Mouse (Mus musculus): ENCODE data around the gene Insl5.

The Insl5 gene

DNA sequence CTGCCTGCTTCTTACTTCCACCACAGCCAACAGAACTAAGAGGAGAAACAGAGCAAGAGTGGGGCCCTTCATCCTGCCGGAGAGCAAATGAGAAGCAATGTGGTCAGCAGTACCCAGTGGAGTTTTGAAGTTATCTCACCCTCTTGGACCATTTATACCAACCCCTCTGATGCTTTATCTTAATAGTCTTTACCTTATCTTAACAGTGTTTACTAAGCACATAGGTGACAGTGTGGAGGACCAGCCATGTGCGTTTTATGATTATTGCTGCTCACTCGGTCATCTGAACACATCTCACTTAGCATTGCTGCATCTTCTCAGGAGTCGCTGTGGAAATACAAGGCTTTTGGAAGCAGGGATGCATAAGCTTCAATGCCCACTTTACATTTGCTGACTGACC is at the start of gene Insl5:
Gene Insl5 (minus strand): TSS at position 222 of the 400 bp plus-strand sequence.
- no peak for TF ChIP-seq GATA4 (IDR thresholded peaks at IDR 0.05; ENCODE audit: insufficient replicate concordance, low read length)

GRCm38 (mm10) chr4:103070631-103071030 is 44.0 kb upstream of the Insl5 start:
- no peak for TF ChIP-seq GATA4 (IDR thresholded peaks at IDR 0.05; ENCODE audit: insufficient replicate concordance, low read length)

DNA sequence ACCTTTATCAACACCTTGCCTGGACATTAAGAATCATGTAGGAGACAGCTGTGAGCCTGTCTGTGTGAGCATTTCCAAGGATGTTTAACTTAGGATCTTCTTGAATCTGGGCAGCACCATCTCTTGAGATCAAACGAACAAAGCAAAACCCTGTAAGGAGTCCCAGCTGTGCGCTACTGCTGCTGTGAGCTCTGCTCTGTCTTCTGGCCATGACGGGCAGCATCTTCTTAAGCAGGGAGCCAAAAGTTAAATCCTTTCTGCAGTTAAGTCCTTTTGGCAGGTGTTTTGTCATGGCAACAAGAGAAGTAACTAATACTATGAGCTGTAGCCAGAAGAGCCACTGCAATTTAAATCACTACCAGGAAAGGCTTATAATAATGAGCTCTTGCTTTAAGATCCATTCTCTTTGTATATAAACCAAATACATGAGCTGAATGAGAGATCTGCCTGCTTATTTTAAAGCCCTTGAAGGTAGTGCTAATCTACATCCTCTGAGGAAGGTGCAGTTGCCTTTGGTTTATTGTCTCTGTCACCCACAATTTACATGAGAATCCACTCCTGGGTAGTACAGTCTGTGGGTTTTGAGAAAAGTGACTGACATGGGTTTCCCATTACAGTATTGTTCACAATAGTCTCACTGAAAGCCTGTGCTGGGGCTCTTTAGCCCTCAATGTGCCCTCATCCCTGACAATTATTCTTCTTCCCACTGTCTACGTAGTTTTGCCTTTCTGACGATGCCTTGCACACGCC is 41.4 kb upstream of the Insl5 start:
- no peak for TF ChIP-seq GATA4 (IDR thresholded peaks at IDR 0.05; ENCODE audit: insufficient replicate concordance, low read length)

GRCm38 (mm10) chr4:103064976-103065375 is 38.3 kb upstream of the Insl5 start:
- no peak for TF ChIP-seq GATA4 (IDR thresholded peaks at IDR 0.05; ENCODE audit: insufficient replicate concordance, low read length)

DNA sequence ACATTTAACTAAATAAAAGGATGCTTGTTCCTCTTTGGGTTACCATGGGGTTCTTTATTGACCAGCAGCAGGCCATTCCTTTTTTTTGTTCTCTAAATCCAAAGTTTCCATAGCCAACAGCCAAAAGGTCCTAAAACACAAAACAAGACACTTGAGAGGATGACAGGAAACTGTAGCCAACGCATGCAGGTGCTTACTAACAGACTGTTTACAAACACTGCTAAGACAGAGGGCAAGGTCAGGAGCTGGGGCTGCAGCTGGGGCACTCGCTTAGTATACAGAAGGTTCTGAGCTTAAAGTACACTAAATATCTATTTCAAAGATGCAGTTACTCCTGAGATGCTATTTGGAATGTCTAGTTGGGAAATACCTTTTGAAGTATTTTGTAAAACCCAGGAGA is 37.8 kb upstream of the Insl5 start:
- TF ChIP-seq GATA4 (IDR thresholded peaks at IDR 0.05; ENCODE audit: insufficient replicate concordance, low read length), result no peak

- no peak for TF ChIP-seq GATA4 (IDR thresholded peaks at IDR 0.05; ENCODE audit: insufficient replicate concordance, low read length)
These were observed 30.3 kb upstream of the Insl5 start for GRCm38 (mm10) chr4:103056909-103057308.

DNA sequence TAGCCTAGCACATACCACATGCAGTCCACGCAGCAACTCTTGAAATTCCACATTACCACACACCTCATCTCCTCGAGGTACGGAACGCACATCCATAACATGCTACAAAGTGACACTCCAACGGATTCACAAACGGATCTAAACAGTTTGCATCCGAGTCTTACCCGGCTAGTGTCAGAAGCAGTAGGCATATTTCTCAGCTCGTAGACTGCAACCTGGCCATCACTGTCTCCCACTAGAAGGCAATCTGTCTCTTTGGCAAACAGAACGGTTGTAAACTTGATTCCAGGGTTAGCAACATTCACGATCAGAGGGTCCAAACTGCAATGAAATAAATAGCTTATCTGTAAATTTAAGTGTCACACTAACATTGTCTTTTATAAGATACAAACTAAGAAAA is 21.4 kb upstream of the Insl5 start:
- TF ChIP-seq GATA4 (IDR thresholded peaks at IDR 0.05; ENCODE audit: insufficient replicate concordance, low read length), result no peak

DNA sequence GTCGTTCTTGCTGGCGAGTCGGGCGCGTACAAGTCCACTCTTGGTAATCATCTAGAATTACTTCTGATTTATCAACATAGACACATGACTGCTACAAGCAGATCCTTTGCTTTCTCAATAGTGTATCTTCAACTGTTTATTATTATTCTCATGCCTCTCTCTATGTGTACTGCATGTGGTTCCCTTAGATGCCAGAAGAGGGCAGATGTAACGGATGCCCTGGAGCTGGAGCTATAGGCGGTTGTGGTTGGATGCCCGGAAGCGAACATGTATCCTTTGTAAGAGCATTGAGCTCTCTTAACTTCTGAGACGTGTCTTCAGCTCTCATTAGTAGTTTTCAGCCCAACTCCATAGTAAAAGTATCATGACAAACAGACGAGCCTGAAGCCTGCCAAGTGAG is 16.4 kb upstream of the Insl5 start:
- no peak for TF ChIP-seq GATA4 (IDR thresholded peaks at IDR 0.05; ENCODE audit: insufficient replicate concordance, low read length)

- TF ChIP-seq GATA4 (IDR thresholded peaks at IDR 0.05; ENCODE audit: insufficient replicate concordance, low read length), result no peak
These were observed 13.2 kb upstream of the Insl5 start for GRCm38 (mm10) chr4:103039838-103040191.

DNA sequence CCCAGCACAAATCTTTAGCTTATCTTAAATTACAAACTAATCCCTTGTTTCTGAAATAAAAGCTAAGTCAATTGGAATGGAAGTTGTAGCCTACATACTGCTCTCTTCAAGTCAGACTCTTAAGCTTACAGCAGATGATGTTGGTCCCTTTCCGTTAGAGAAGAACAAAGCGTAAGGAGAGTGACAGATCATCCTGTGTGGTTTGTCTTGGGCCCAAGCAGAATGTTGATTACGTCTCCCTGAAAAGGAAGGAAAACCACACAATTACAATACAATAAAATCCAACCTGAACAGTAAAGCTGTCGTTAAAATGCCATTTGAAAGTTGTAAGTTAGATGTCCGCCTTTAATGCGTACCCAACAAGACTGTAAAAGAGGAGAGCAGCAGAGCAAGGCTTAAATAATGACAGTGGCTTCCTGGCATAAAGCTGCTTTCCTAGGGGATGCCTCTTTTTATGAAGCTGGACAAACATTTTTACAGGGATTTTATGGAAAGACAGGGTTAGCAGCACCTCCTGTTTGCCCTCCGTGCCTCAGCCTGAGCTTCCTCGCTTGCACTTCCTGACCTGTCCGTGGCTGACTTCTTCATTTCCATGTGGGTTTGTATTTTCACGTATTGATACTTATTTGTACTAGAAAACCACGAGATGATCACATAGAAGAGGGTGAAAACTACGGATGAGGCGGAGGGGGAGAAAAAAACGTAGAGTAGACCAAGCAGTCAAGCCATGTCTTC is 12.6 kb upstream of the Insl5 start:
- no peak for TF ChIP-seq GATA4 (IDR thresholded peaks at IDR 0.05; ENCODE audit: insufficient replicate concordance, low read length)

DNA sequence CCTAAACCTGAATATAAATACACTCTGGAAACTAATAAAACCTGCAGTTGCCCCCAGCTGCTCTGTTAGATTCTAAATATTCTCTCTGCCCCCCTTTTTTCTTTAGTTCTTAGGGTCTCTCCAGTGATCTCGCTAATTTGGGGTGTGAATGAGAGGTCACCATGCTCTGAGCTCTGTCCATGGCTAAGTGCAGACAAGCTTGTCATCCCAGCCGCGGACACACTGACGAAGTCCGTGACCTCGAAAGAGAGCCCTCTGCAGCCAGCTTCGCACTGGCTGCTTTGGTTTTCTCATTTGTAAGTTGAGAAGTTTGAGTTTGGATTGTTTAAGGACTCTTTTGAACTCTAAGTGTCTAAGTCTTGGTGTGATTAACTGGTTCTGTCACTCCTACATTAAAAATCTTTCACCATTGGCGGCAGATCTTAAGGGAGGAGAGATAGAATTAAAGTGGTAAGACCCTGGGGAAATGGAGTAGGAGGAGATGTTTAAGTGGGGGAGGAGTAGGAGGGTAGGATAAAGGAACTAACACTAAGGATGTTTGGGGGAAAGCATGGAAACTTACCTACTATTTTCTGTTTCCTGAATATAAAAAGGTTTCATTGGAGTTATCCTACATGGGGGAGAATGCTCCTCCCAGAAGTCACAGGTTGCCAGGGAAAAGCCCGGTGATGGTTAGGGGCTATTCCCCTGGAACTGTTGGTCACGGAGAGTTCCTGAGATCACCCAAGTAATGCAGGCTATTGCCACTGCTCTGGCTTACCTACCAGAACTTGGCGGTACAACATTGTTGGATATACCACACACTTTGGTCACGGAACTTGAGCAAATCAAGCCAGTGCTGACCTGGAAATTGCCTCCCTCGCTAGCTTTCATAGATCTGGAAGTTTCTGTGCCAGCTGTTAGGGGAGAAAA is 1.8 kb upstream of the Insl5 start:
- TF ChIP-seq GATA4 (IDR thresholded peaks at IDR 0.05; ENCODE audit: insufficient replicate concordance, low read length), result no peak

- TF ChIP-seq GATA4 (IDR thresholded peaks at IDR 0.05; ENCODE audit: insufficient replicate concordance, low read length), result no peak
These were observed 1.1 kb upstream of the Insl5 start for GRCm38 (mm10) chr4:103027745-103028144.

DNA sequence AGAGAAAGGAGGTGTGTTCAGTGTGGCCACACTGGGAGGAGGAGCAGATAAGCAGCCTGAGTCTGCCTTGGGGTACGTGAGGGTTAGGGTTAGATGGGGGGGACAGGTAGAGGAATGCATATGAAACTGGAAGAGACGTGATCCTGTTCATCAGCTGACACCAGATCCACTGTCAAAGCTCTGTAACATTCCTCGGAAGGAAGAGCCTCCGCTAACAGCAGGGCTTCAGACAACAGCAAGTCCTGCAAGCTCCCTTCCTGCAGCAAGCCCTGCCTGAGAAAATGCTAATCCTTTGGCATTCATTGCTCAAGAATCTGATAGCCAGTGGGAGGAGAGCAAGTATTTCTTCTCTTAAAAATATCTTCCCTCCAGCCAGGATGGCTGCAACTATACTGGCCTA is 13.2 kb downstream of the Insl5 start:
- no peak for TF ChIP-seq GATA4 (IDR thresholded peaks at IDR 0.05; ENCODE audit: insufficient replicate concordance, low read length)

GRCm38 (mm10) chr4:103011823-103012222 is 14.8 kb downstream of the Insl5 start:
- TF ChIP-seq GATA4 (IDR thresholded peaks at IDR 0.05; ENCODE audit: insufficient replicate concordance, low read length), result no peak

GRCm38 (mm10) chr4:103010734-103011133 is 15.9 kb downstream of the Insl5 start:
- TF ChIP-seq GATA4 (IDR thresholded peaks at IDR 0.05; ENCODE audit: insufficient replicate concordance, low read length), result no peak

Measured in liver, adult (tissue).